Mouse (Mus musculus): ENCODE measurements around the gene Olfr872. TPM values are rescaled to one million over a fixed set of nuclear protein-coding genes. Genes with fewer than 3 reads are reported as not detected.

Olfr872 gene
- total RNA-seq (2023), result not detected

DNA sequence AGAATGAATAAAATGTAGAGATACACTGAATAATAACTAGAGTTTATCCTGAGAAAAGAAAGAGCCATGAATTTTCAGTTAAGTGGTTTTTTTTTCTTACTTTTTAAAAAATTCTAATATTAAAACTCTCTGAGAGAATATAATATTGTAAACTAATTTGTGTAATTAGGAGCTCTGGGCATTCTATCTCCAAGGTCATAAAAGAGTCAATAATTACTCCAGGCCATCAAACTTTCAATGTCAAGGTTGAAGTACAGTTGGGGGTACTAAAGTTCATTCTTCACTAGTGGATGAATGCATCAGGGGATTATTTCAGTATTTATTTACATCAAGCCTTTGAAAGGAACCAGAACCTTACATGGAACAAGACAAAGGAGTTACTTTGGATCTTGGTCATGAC, at the start of gene Olfr872:
Gene Olfr872, plus strand, starts transcription at position 301 of the 400 bp plus-strand sequence.

DNA sequence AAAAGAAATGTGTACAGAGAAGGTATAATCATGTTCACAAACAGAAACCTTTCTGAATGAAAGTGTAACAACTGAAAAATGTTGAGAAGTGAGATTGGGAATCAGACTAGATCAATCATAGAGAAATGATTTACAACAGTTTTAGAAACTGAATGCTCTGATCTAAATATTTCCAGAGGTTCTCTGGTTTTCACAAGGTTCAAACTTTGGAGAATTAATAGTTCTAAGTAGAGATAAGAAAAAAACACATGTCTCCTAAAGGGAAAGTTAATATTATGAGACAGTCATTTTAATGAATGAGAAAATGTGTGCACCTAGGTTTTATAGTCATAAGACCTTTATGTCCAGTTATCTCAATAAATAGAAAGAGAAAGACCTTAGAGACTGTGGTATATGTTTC, 25.0 kb upstream of the Olfr872 start, which contains the start of gene Olfr871:
Gene Olfr871, plus strand, starts transcription at position 301 of the 400 bp plus-strand sequence.

DNA sequence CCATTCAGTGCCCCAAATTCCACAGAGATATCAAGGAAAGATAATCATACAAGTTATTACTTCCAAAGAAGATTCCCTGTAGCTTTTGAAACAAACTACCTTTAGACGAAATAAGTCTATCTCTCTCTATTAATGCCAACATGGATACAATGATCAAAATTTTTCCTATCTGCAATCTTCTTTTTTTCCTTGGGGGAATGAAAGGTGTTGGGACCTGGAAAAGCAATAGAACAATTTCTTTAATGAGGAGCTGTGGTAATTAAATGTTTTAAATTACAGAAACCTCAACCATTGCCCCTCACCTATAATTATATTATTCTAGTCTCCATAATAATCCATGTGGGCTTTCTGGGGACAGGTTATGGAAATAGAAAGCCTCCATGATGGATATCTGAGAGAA, 45.1 kb downstream of the Olfr872 start, which contains the start of gene Olfr39:
Gene Olfr39, plus strand, starts transcription at position 301 of the 400 bp plus-strand sequence.

DNA sequence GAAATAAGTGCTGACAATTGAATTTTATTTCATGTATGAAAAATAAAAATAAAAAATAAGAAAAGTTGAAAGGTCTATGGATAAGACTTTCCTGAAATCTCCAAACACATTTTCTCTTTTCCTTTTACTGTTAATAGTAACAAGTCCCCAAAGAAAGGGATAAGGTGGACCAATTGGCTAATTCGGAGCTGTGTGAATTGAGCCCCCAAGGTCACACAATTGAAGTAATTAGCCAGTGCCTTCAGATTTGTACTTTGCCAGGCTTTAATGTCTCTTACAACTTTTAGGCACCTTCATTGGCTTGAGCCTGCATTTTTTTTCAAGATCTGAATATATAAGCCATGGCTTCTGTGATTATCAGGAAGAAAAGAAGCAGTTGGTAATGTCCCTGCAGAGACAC, 61.3 kb downstream of the Olfr872 start, which contains the start of gene Olfr873:
Gene Olfr873, plus strand, starts transcription at position 301 of the 400 bp plus-strand sequence.

Other genes starting within 250 kb of the Olfr872 start
- not detected for gene Olfr866, start 209.1 kb upstream of the Olfr872 start, total RNA-seq (2023)
- gene Olfr867, start 179.6 kb upstream of the Olfr872 start, total RNA-seq (2023), result not detected
- not detected for gene Olfr868, start 138.5 kb upstream of the Olfr872 start, total RNA-seq (2023)
- gene Olfr869, start 108.1 kb upstream of the Olfr872 start, total RNA-seq (2023), result not detected
- gene Olfr870, start 63.1 kb upstream of the Olfr872 start, total RNA-seq (2023), result not detected
- not detected for gene Olfr871, start 24.9 kb upstream of the Olfr872 start, total RNA-seq (2023)
- 0.38 TPM for gene Olfr39, start 45.2 kb downstream of the Olfr872 start, total RNA-seq (2023)
- gene Olfr873, start 61.4 kb downstream of the Olfr872 start, total RNA-seq (2023), result not detected
- not detected for gene Olfr18, start 99.0 kb downstream of the Olfr872 start, total RNA-seq (2023)
- 8.2 TPM for gene Zfp560, start 148.1 kb downstream of the Olfr872 start, total RNA-seq (2023)
- 39.0 TPM for gene Zfp26, start 223.0 kb downstream of the Olfr872 start, total RNA-seq (2023)

All from CD4-positive naive resting alpha-beta T cell, adult 57 days (primary cell).